Mouse (Mus musculus) kidney, adult 2 months (tissue): ENCODE measurements around the gene Rfx6.

Experiments
- CTCF ChIP-seq: fragments of 200-500 bp; conservative IDR thresholded peaks from 2 replicates; pipeline ENCODE4 v1.5.1; 2011; ENCODE audit warnings: low read depth, mild to moderate bottlenecking, control low read depth, low read length, moderate library complexity, mixed read lengths; ENCODE audit not compliant: insufficient read depth, insufficient read length
- POLR2A ChIP-seq: fragments of 200-500 bp; IDR thresholded peaks from one replicate; pipeline ENCODE4 v1.6.1; 2011; ENCODE audit warnings: low read depth, low read length, control low read depth

DNA sequence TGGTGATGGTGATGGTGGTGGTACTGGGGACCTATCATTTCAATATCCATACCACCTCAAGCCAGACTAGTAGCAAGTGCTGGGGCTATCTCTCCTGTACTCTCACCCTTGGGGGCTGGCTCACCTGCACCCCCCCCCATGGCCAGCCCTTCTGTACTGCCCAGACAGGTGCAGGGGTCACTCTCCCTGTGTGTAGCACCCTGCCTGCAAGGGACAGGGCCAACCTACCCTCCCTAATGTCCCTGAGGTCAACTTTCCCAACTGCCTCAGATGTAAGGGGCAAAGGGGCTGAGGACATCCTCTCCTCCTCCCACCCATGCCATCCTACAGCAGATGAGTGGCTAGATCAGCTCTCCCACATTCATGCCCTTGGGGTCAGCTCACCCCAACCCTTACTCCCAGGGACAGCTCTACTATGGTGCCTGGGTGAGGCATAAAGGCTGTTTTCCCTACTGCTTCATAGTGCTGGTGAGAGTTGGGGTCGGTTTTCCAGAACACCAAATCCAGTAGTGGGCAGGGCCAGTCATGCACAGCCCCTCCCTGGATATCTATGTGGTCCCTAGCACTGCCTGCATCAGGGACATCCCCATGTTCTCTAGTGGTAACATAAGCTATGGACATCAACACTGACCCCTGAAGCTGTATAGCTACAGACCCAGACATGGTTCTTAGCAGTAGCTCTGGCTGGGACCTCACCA, 5.3 kb upstream of the Rfx6 start:
- TF ChIP-seq CTCF = no peak
- no peak for TF ChIP-seq POLR2A
